Mouse (Mus musculus) limb, embryonic 10.5 days (tissue): ENCODE results near the gene Mdp1. TPM values are rescaled to one million over a fixed set of nuclear protein-coding genes. Genes with fewer than 3 reads are reported as not detected.

Experiments used
- DNase-seq: peaks from one replicate; pipeline ENCODE4 v3.0.0-alpha.2; 2017; ENCODE audit warnings: low spot score
- H3K27ac ChIP-seq: fragments of 300-500 bp; sonication (generic); 2 replicates; pipeline ENCODE4 v1.5.1; 2016; ENCODE audit warnings: mild to moderate bottlenecking
- H3K27me3 ChIP-seq: fragments of 300-500 bp; sonication (generic); 2 replicates; pipeline ENCODE4 v1.6.1; 2016; ENCODE audit warnings: low read depth, mild to moderate bottlenecking; ENCODE audit not compliant: poor library complexity, severe bottlenecking
- H3K36me3 ChIP-seq: fragments of 300-500 bp; sonication (generic); 2 replicates; pipeline ENCODE4 v1.6.1; 2016; ENCODE audit warnings: mild to moderate bottlenecking, moderate library complexity
- H3K4me1 ChIP-seq: fragments of 300-500 bp; sonication (generic); 2 replicates; pipeline ENCODE4 v1.6.1; 2016
- H3K4me3 ChIP-seq: fragments of 300-500 bp; sonication (generic); 2 replicates; pipeline ENCODE4 v1.5.1; 2016; ENCODE audit warnings: mild to moderate bottlenecking, moderate library complexity
- H3K9me3 ChIP-seq: fragments of 300-500 bp; sonication (generic); replicated peaks from 2 replicates; pipeline ENCODE4 v1.6.1; 2016; ENCODE audit warnings: mild to moderate bottlenecking
- WGBS: fragments of 180-500 bp; shearing (Covaris S2); methylation state at CpG from one replicate; pipeline ENCODE4 v1.1.7; 2016; 5-methylcytosine and 5-hydroxymethylcytosine counted together
- polyA plus RNA-seq: library from polyadenylated mRNA; unstranded; fragments of >200 nt; fragmentation: Nextera tagmentation; extraction: Ambion mirVana; gene quantifications from 2 replicates; pipeline ENCODE4 v1.2.1, GENCODE M21; 2016

The Mdp1 gene
- 58.8 and 67.0 TPM in 2 replicates for polyA plus RNA-seq

GRCm38 (mm10) chr14:55659960-55660573 is at the start of gene Mdp1:
TSS of gene Mdp1 (minus strand) at chr14:55660508.
- WGBS, result under 1% methylated on average over 39 of the region's 39 CpGs
- H3K4me1 ChIP-seq, result 0 out of 2 replicates have a peak, but pooled peaks cover 10% of the 10 kb centered on the region
- no peaks in the 10 kb centered on the region for H3K9me3 ChIP-seq
- peaks cover 50% of the 10 kb centered on the region for H3K36me3 ChIP-seq
- peak; percentile 79 for DNase-seq
- no peaks in the 10 kb centered on the region for H3K27me3 ChIP-seq
- peak within 1 kb of the TSS; percentile 77 for H3K4me3 ChIP-seq
- peak within 1 kb of the TSS; percentile 87 for H3K27ac ChIP-seq

GRCm38 (mm10) chr14:55709509-55709908 is 49.2 kb upstream of the Mdp1 start:
- H3K9me3 ChIP-seq, result no peaks in the 10 kb centered on the region
- H3K4me3 ChIP-seq, result no peak overlapping the region
- WGBS, result 89% methylated on average over 4 of the region's 4 CpGs
- no peak overlapping the region for H3K27ac ChIP-seq
- H3K4me1 ChIP-seq, result peaks cover 15% of the 10 kb centered on the region
- no peaks in the 10 kb centered on the region for H3K36me3 ChIP-seq
- peaks cover 36% of the 10 kb centered on the region for H3K27me3 ChIP-seq
- DNase-seq, result no peak

- no peak overlapping the region for H3K4me3 ChIP-seq
- peaks cover 7% of the 10 kb centered on the region for H3K4me1 ChIP-seq
- H3K36me3 ChIP-seq, result no peaks in the 10 kb centered on the region
- H3K27ac ChIP-seq, result no peak overlapping the region
- H3K9me3 ChIP-seq, result no peaks in the 10 kb centered on the region
- DNase-seq, result no peak
- WGBS, result 81% methylated on average over 5 of the region's 5 CpGs
- peaks cover 17% of the 10 kb centered on the region for H3K27me3 ChIP-seq
These were observed 47.1 kb upstream of the Mdp1 start for GRCm38 (mm10) chr14:55707397-55707796.

- peaks cover 7% of the 10 kb centered on the region for H3K4me1 ChIP-seq
- peaks cover 5% of the 10 kb centered on the region for H3K27me3 ChIP-seq
- H3K4me3 ChIP-seq, result no peak overlapping the region
- WGBS, result 88% methylated on average over 8 of the region's 8 CpGs
- H3K9me3 ChIP-seq, result no peaks in the 10 kb centered on the region
- DNase-seq, result no peak
- no peaks in the 10 kb centered on the region for H3K36me3 ChIP-seq
- no peak overlapping the region for H3K27ac ChIP-seq
These were observed 45.8 kb upstream of the Mdp1 start for GRCm38 (mm10) chr14:55706051-55706600.

GRCm38 (mm10) chr14:55702761-55703160 is 42.5 kb upstream of the Mdp1 start:
- H3K27ac ChIP-seq, result no peak overlapping the region
- no peak overlapping the region for H3K4me3 ChIP-seq
- H3K9me3 ChIP-seq, result no peaks in the 10 kb centered on the region
- no peaks in the 10 kb centered on the region for H3K27me3 ChIP-seq
- H3K36me3 ChIP-seq, result no peaks in the 10 kb centered on the region
- no peak for DNase-seq
- peaks cover 7% of the 10 kb centered on the region for H3K4me1 ChIP-seq
- WGBS, result 56% methylated on average over 6 of the region's 6 CpGs

GRCm38 (mm10) chr14:55701131-55701530 is 40.8 kb upstream of the Mdp1 start:
- no peak for DNase-seq
- WGBS, result 80% methylated on average over 9 of the region's 9 CpGs

GRCm38 (mm10) chr14:55697226-55697625 is 36.9 kb upstream of the Mdp1 start:
- Histone ChIP-seq H3K36me3 (no peaks in the 10 kb centered on the region), H3K9me3 (no peaks in the 10 kb centered on the region), H3K4me3 (no peak overlapping the region), H3K27me3 (no peaks in the 10 kb centered on the region), H3K27ac (no peak overlapping the region), H3K4me1 (no peaks in the 10 kb centered on the region)
- DNase-seq, result no peak
- 87% methylated on average over 4 of the region's 4 CpGs for WGBS

More at GRCm38 (mm10) chr14:55701131-55701530, 40.8 kb upstream of the Mdp1 start:
- Histone ChIP-seq H3K9me3 (no peaks in the 10 kb centered on the region), H3K27ac (no peak overlapping the region), H3K27me3 (no peaks in the 10 kb centered on the region), H3K4me3 (no peak overlapping the region), H3K4me1 (peaks cover 7% of the 10 kb centered on the region), H3K36me3 (no peaks in the 10 kb centered on the region)

GRCm38 (mm10) chr14:55689433-55689832 is 29.1 kb upstream of the Mdp1 start:
- Histone ChIP-seq H3K27ac (no peak overlapping the region), H3K36me3 (no peaks in the 10 kb centered on the region), H3K4me3 (no peak overlapping the region), H3K4me1 (no peaks in the 10 kb centered on the region), H3K9me3 (no peaks in the 10 kb centered on the region), H3K27me3 (no peaks in the 10 kb centered on the region)
- DNase-seq, result no peak
- 84% methylated on average over 10 of the region's 10 CpGs for WGBS

GRCm38 (mm10) chr14:55682118-55682493 is 21.8 kb upstream of the Mdp1 start:
- Histone ChIP-seq H3K36me3 (peaks cover 35% of the 10 kb centered on the region), H3K9me3 (no peaks in the 10 kb centered on the region), H3K4me3 (peak overlapping the region; percentile 90), H3K27me3 (no peaks in the 10 kb centered on the region), H3K27ac (peak overlapping the region; percentile 90), H3K4me1 (peaks cover 14% of the 10 kb centered on the region)
- no peak for DNase-seq
- WGBS, result 21% methylated on average over 3 of the region's 3 CpGs

GRCm38 (mm10) chr14:55681160-55682117 is 21.1 kb upstream of the Mdp1 start, which contains the start of gene Tinf2:
TSS of gene Tinf2 (minus strand) at chr14:55681820.
- WGBS, result under 1% methylated on average over 66 of the region's 66 CpGs
- H3K4me3 ChIP-seq, result peak within 1 kb of the TSS; percentile 90
- peak within 1 kb of the TSS; percentile 90 for H3K27ac ChIP-seq
- H3K9me3 ChIP-seq, result no peaks in the 10 kb centered on the region
- H3K36me3 ChIP-seq, result peaks cover 42% of the 10 kb centered on the region
- H3K4me1 ChIP-seq, result peaks cover 14% of the 10 kb centered on the region
- H3K27me3 ChIP-seq, result no peaks in the 10 kb centered on the region
- DNase-seq, result peak; percentile 98

- H3K36me3 ChIP-seq, result peaks cover 60% of the 10 kb centered on the region
- no peak for DNase-seq
- 88% methylated on average over 4 of the region's 4 CpGs for WGBS
These were observed 17.3 kb upstream of the Mdp1 start for GRCm38 (mm10) chr14:55677615-55678014.

GRCm38 (mm10) chr14:55672741-55673060 is 12.4 kb upstream of the Mdp1 start:
- peak overlapping the region; percentile 87 for H3K4me3 ChIP-seq
- H3K9me3 ChIP-seq, result no peaks in the 10 kb centered on the region
- H3K27me3 ChIP-seq, result no peaks in the 10 kb centered on the region
- peaks cover 23% of the 10 kb centered on the region for H3K4me1 ChIP-seq
- DNase-seq, result no peak
- H3K36me3 ChIP-seq, result peaks cover 53% of the 10 kb centered on the region
- H3K27ac ChIP-seq, result peak overlapping the region; percentile 94
- 81% methylated on average over 7 of the region's 7 CpGs for WGBS

More at GRCm38 (mm10) chr14:55677615-55678014, 17.3 kb upstream of the Mdp1 start:
- Histone ChIP-seq H3K27me3 (no peaks in the 10 kb centered on the region), H3K4me1 (peaks cover 19% of the 10 kb centered on the region), H3K27ac (no peak overlapping the region), H3K4me3 (no peak overlapping the region), H3K9me3 (no peaks in the 10 kb centered on the region)
